Mouse (Mus musculus) urinary bladder, postnatal 14 days (tissue): Measurements from ENCODE around the gene Farp1.

ENCODE experiments used
- DNase-seq: peaks from one replicate; pipeline ENCODE4 v3.0.0; 2021; ENCODE audit warnings: low spot score

The Farp1 gene

DNA sequence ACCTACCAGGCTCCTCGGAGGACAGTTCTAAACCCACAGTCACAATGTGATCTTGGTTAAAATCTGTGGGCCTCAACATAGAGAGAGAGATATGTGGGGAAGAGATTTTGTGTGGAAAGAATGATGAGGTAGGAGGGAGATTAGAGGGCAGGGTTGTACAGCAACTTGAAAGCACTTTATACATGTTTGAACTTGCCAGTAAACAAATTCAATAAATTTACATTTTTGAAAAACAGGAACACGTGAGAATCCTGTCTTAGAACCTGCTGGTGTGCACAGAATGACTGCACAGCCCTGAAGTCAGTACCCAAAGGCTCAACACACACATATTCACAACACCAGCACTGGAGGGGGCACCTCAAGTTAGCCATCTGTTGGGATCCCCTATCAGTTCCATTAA, 276.1 kb downstream of the Farp1 start:
- no peak for DNase-seq

DNA sequence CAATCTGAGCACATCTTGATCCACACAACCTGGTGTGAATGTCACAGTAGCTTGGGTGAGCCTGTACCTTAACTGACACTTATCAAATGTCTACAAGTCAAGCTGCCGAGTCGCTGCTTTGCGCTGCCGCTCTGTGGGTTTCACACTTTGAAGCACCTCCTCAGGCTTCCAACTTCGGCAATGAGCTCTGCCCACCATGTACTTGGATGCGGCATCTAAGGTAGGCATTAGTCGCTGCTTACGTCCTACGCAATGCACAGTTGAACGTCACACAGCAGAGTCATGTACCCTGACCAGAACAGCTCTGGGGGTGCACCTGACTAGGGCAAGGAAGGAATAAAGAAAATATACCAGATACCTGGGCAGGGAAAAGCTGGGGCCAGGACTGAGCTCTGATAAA, 278.3 kb downstream of the Farp1 start:
- DNase-seq = no peak

DNA sequence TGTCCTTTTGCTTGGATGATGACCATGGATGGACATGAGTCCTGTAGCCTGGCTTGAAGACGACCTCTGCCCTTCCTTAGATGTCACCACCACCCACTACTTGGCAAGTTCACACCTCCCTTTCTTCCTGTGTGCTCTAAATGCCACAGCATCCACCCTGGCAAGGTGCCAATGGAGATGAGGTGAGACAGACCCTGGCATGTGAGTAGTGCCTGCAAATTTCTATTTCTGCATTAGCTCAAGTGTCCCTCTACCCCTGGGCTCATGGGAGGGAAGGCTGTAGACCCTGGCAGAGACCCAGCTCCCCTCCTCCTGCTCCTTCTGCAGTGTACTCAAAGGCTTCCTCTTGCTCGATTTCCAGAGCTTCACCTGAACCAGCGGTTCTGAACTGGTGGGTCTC, 279.9 kb downstream of the Farp1 start:
- no peak for DNase-seq

DNA sequence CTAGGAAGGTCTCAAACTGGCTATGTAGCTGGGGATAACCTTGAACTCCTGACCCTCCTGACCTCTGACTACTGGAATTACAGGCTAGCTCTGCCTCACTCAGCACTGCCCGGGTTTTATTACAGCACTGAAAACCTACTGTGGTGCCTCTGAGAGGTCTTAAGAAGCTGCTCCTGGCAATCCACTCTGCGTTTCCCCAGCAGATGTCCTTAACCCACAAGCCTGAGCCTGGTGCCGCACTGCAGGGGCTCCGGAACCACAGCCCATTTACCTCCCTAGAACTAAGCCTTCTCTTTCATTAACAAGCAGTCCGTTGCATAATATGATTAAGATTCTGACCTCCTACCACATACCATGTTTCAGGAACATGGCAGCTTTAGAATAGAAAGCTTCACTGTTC, 281.1 kb downstream of the Farp1 start:
- no peak for DNase-seq

DNA sequence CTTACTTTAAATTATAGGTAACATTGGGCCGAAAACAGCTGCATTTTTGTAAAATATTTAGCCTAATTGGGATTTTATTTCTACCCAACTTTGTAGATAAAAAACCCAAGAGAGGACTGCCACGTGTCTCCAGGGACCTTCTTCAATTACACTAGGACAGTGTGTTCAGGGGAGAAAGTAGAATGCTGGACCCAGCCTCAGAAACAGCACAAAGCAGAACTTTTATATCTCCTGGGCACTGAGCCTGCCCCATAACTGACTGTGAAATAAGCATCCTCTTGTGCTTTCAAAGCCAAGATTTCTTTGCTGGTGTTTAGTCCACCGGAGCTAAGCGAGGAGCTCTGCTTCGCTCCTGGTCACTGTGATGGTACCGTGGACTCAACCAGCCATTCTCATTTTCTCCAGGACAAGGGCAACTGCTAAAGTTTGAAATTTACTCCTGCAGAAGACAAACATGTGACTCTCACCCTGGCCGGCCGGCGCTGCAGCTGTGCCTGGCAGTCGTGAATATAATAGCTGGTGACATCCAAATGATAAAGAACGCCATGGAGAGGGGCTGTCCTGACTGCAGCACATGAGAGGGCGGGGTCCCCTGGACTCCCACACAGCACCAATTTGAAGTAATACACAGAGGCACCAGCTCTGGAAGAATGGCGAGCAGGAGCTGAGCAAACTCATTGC, 281.8 kb downstream of the Farp1 start:
- DNase-seq = no peak

DNA sequence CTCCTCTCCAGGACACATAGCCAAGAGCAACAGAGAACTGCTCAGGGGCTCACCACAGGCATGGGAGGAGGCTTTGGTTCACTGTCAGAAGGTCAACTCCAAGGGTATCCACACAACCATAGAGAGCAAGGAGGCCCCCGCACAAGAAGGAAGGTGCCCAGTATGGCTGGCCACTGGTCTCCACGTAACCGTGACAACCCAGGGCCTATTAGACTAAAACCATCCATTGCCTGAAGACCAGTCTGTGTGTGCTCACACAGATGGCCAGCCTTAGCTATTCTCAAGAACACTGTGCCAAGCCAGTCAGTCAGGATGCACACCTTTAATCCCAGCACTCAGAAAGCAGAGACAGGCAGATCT, 282.3 kb downstream of the Farp1 start:
- DNase-seq = no peak

DNA sequence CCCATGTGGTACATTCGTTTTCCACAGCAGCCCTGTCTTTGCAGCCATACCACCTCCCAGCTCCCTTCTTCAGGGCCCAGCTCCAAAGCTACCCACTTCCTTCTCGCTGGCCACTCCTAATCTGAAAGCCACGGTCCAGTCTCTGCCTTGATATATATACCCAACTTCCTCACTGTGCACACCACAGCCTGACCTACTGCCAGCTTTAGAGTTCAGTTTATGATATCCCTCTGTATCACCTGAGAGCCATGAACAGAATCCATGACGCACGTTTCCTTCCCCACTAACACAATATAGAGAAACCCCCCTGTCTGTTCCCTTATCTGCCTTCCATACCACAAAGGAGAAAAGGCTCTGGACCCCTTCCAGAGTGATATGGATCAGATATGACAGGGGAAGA, 283.4 kb downstream of the Farp1 start:
- no peak for DNase-seq

DNA sequence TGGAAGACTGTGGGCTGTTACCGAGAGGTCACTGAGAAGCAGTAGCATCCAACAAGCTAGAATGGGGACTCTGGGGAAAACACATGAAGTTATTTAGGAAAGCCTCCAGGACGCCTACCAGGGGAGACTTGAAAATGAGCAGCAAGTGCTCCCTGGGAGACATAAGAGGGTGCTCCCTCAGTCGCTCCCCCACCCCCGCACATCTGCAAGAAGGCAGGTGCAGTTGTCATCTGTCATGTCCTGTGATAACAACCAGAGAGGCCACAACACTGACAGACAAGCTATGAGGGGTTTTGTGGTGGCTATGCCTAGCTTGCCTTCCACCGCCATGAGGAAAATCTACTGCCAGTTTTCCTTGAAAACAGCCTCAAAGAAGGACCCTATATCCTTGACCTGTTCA, 287.1 kb downstream of the Farp1 start:
- no peak for DNase-seq

DNA sequence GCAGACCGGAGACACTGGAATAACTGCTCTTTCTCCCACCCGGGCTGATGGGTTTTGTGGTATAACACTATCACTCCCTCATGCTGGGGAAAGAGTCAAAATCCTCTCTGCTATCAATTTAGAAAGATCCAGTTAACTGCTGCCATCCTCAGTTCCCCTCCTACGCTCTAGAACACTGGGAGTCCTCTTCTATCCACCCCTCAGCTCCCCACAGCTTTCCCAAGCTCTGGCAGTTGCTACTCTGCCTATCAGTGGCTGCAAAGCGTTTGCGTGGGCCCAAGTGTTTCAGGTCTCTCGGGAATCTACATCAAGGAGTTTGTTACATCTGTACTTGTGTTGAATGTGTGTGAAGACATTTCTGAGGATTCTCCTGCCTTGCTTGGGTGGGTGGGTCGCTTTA, 287.6 kb downstream of the Farp1 start:
- DNase-seq = no peak

DNA sequence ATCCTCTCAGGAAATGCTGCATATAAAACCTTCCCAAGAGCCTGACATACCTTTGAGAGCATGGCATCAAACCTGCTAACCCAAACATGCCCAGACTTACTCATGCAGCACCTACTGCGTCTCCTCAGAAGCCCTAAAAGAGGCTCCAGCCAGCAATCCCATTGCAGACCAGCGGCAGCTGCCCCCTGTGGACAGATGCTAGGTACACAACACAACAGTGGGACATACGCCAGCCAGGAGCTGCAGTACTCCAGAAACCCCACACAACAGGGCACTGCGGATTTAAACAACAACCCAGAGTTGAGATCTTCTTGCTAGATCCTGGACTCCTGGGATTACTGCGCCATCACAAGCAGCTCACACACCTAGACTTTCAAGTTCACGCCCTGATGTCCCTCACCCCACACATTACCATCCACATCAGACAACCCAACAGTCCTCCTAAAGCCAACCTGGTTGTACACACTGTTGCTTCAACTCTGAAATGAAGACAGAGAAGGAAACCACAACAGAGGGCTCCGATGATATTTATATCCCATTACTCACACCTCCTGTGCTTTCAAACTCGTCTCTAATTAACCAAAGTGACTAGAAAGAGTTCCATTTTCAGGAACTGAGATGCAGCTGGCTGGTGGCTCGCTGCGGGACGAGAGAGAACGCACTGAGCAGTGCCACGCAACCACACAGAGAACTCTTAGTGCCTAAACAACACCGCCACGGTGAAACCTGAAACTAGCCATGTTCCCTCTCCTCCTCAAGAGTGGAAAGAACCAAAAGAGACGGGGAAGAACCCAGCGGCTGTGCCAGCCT, 289.7 kb downstream of the Farp1 start:
- no peak for DNase-seq

DNA sequence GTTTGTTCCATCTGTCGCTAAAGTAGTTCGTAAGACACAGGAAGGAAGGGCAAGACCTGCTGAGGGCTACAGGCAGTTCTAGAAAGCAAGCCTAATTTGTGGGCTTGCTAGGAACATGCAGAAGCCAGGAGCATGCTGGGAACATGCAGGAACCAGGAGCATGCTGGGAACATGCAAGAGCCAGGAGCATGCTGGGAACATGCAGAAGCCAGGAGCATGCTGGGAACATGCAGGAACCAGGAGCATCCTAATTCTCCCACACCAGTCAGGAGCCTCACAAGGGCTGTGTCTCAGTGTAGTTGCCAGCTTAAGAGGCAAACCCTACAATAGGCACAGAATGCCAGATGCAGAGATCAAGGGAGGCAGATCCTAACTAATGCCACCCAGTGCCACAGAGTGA, 291.4 kb downstream of the Farp1 start:
- no peak for DNase-seq

DNA sequence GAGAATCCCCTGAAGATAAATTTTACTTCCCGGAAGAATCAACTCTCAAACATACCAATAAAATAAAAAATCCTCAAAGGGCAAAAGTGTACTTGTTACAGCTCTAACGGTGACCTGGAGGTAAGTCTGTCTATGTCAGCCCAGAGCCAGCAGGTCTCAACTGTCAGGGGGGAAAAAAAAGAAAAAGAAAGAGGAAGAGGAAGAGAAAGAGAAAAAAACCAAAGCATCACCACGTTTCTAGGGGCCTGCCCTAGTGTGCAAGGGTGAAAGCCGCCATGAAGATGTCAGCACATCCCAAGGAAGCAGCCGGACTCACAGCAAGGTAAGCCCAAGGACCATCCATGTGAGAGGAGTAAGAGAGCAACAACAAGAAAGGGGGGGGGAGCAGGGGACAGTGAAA, 293.9 kb downstream of the Farp1 start:
- no peak for DNase-seq

DNA sequence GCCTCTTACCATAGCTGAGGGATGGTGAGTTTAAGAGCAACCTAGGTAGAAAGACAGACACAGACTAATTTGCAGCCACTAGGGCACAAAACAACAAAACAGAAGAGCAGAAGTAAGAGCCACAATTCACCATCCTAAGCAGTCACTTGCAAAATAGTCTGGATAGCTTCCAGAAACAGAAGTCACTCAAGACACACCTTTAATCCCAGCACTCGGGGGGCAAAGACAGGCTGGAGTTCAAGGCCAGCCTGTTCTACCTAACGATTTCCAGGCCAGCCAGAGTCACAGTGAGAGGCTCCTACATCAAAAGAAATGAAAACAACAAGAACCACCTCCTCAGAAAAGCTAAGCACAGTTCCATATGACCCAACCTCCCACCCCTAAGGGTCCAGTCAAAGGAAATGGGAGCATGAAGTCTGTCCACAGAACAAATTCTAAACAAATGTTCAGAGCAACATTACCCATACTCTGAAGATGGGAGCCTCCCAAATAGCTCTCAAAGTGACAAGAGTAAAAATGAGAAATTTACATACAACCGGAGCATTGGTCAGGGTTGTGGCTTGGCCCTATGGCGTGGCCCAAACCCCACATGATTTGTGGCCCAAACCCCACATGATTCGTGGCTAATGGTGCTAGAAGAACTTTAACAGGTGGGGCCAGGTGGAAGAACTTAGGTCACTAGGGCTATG, 294.5 kb downstream of the Farp1 start:
- no peak for DNase-seq

DNA sequence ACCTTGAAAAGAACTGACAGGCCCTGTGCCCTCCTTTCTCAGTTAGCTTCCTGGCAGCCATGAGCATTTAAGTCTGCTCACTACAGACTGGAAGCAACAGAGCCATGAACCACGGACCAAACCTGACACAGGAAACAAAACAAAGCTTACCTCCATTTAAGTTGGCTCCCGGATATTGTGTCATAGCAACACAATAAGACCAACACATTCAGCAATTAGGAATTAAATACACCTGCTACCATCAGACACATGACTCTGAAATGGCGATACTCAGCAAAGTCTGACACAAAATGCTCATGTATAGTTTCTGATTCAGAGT, 295.0 kb downstream of the Farp1 start:
- DNase-seq = no peak
